Mouse (Mus musculus) midbrain, embryonic 14.5 days (tissue): ENCODE measurements around the gene Sf1. TPM values are rescaled to one million over a fixed set of nuclear protein-coding genes. Genes with fewer than 3 reads are reported as not detected.

ENCODE experiments used
- ATAC-seq: fragments of 200-750 bp; cut with Nextera tagmentation; 2 replicates; pipeline ENCODE4 v1.8.0; 2017; ENCODE audit warnings: moderate number of reproducible peaks, moderate library complexity; ENCODE audit not compliant: low FRiP score, low TSS enrichment
- DNase-seq: peaks from one replicate; pipeline ENCODE4 v3.0.0-alpha.2; 2015
- H3K27ac ChIP-seq: fragments of 300-500 bp; sonication (generic); replicated peaks from 2 replicates; pipeline ENCODE4 v1.5.1; 2014; ENCODE audit warnings: mild to moderate bottlenecking, low read depth, low read length, moderate library complexity
- H3K27me3 ChIP-seq: fragments of 300-500 bp; sonication (generic); 2 replicates; pipeline ENCODE4 v1.6.1; 2014; ENCODE audit warnings: low read length, control low read depth, mixed read lengths; ENCODE audit not compliant: control insufficient read depth, insufficient read depth
- H3K36me3 ChIP-seq: fragments of 300-500 bp; sonication (generic); 2 replicates; pipeline ENCODE4 v1.6.1; 2014; ENCODE audit warnings: low read length, control low read depth; ENCODE audit not compliant: control insufficient read depth, insufficient read depth
- H3K4me1 ChIP-seq: fragments of 300-500 bp; sonication (generic); 2 replicates; pipeline ENCODE4 v1.6.1; 2014; ENCODE audit warnings: mild to moderate bottlenecking, antibody characterized with exemption, low read length, control low read depth; ENCODE audit not compliant: control insufficient read depth, insufficient read depth
- H3K4me2 ChIP-seq: fragments of 300-500 bp; sonication (generic); 2 replicates; pipeline ENCODE4 v1.6.1; 2014; ENCODE audit warnings: mild to moderate bottlenecking, low read length, moderate library complexity
- H3K4me3 ChIP-seq: fragments of 300-500 bp; sonication (generic); replicated peaks from 2 replicates; pipeline ENCODE4 v1.5.1; 2014; ENCODE audit warnings: low read depth, low read length
- H3K9ac ChIP-seq: fragments of 300-500 bp; sonication (generic); replicated peaks from 2 replicates; pipeline ENCODE4 v1.6.1; 2014; ENCODE audit warnings: mild to moderate bottlenecking, low read length, moderate library complexity
- H3K9me3 ChIP-seq: fragments of 300-500 bp; sonication (generic); 2 replicates; pipeline ENCODE4 v1.6.1; 2016; ENCODE audit warnings: low read length, control low read depth, mixed read lengths; ENCODE audit not compliant: control insufficient read depth
- WGBS: fragments of 180-500 bp; shearing (Covaris S2); extraction: QIAGEN DNeasy Blood & Tissue Kit; methylation state at CpG from one replicate; pipeline ENCODE4 v1.1.7; 2014; 5-methylcytosine and 5-hydroxymethylcytosine counted together
- polyA plus RNA-seq: library from polyadenylated mRNA; unstranded; fragments of >200 nt; fragmentation: Nextera tagmentation; extraction: Ambion mirVana; gene quantifications from 2 replicates; pipeline ENCODE4 v1.2.1, GENCODE M21; 2014

The Sf1 gene
- polyA plus RNA-seq, 1 experiment from 2014 or later: 125 TPM

- Histone ChIP-seq H3K4me1 (peaks cover 22% of the 10 kb centered on the region), H3K4me3 (no peak overlapping the region), H3K9me3 (no peaks in the 10 kb centered on the region), H3K9ac (no peak overlapping the region; the same call in 1 of the 2 replicates), H3K36me3 (no peaks in the 10 kb centered on the region), H3K4me2 (no peak overlapping the region), H3K27me3 (peaks cover 12% of the 10 kb centered on the region; the same call in 1 of the 2 replicates), H3K27ac (no peak overlapping the region)
- DNase-seq (no peak), ATAC-seq (no peak)
- 81% methylated on average over 10 of the region's 10 CpGs for WGBS
Measured at GRCm38 (mm10) chr19:6403869-6404268, 40.4 kb downstream of the Sf1 start.

- Histone ChIP-seq H3K27me3 (peaks cover 9% of the 10 kb centered on the region; the same call in 1 of the 2 replicates), H3K4me2 (no peak overlapping the region), H3K9ac (no peak overlapping the region), H3K36me3 (no peaks in the 10 kb centered on the region), H3K4me3 (no peak overlapping the region), H3K27ac (no peak overlapping the region), H3K4me1 (peaks cover 12% of the 10 kb centered on the region; the same call in 1 of the 2 replicates), H3K9me3 (no peaks in the 10 kb centered on the region)
- ATAC-seq: no peak
- WGBS: 51% methylated on average over 10 of the region's 10 CpGs
- no peak for DNase-seq
Measured at GRCm38 (mm10) chr19:6405433-6405832, 41.9 kb downstream of the Sf1 start.

GRCm38 (mm10) chr19:6407109-6407508 is 43.6 kb downstream of the Sf1 start:
- 72% methylated on average over 8 of the region's 8 CpGs for WGBS
- H3K36me3 ChIP-seq: no peaks in the 10 kb centered on the region
- no peak for ATAC-seq
- no peak for DNase-seq
- no peak overlapping the region for H3K27ac ChIP-seq
- H3K9me3 ChIP-seq: no peaks in the 10 kb centered on the region
- H3K4me3 ChIP-seq: no peak overlapping the region
- no peak overlapping the region for H3K4me2 ChIP-seq
- H3K27me3 ChIP-seq: no peaks in the 10 kb centered on the region; the same call in 1 of the 2 replicates
- no peak overlapping the region for H3K9ac ChIP-seq
- no peaks in the 10 kb centered on the region for H3K4me1 ChIP-seq

GRCm38 (mm10) chr19:6407816-6408510 is 44.5 kb downstream of the Sf1 start:
- no peaks in the 10 kb centered on the region for H3K4me1 ChIP-seq
- no peak for ATAC-seq
- H3K27ac ChIP-seq: no peak overlapping the region
- no peaks in the 10 kb centered on the region for H3K9me3 ChIP-seq
- H3K4me2 ChIP-seq: no peak overlapping the region
- no peaks in the 10 kb centered on the region for H3K36me3 ChIP-seq
- H3K9ac ChIP-seq: no peak overlapping the region
- H3K27me3 ChIP-seq: no peaks in the 10 kb centered on the region
- H3K4me3 ChIP-seq: no peak overlapping the region
- DNase-seq: no peak
- WGBS: 52% methylated on average over 16 of the region's 16 CpGs

- H3K4me2 ChIP-seq: no peak overlapping the region
- H3K27me3 ChIP-seq: no peaks in the 10 kb centered on the region
- no peak overlapping the region for H3K4me3 ChIP-seq
- WGBS: 76% methylated on average over 8 of the region's 8 CpGs
- H3K27ac ChIP-seq: no peak overlapping the region
- H3K4me1 ChIP-seq: no peaks in the 10 kb centered on the region
- H3K9me3 ChIP-seq: no peaks in the 10 kb centered on the region
- H3K36me3 ChIP-seq: no peaks in the 10 kb centered on the region
- no peak overlapping the region for H3K9ac ChIP-seq
- no peak for DNase-seq
- ATAC-seq: no peak
Measured at GRCm38 (mm10) chr19:6408749-6409148, 45.3 kb downstream of the Sf1 start.

GRCm38 (mm10) chr19:6409176-6409575 is 45.7 kb downstream of the Sf1 start:
- 83% methylated on average over 5 of the region's 5 CpGs for WGBS
- H3K4me1 ChIP-seq: no peaks in the 10 kb centered on the region
- H3K4me2 ChIP-seq: no peak overlapping the region
- no peak overlapping the region for H3K27ac ChIP-seq
- H3K36me3 ChIP-seq: no peaks in the 10 kb centered on the region
- H3K4me3 ChIP-seq: no peak overlapping the region
- ATAC-seq (no peak), DNase-seq (no peak)
- H3K9ac ChIP-seq: no peak overlapping the region
- H3K9me3 ChIP-seq: no peaks in the 10 kb centered on the region
- no peaks in the 10 kb centered on the region for H3K27me3 ChIP-seq

GRCm38 (mm10) chr19:6409936-6410335 is 46.4 kb downstream of the Sf1 start:
- H3K9me3 ChIP-seq: no peaks in the 10 kb centered on the region
- 88% methylated on average over 5 of the region's 5 CpGs for WGBS
- H3K4me2 ChIP-seq: no peak overlapping the region
- ATAC-seq: no peak
- no peak overlapping the region for H3K27ac ChIP-seq
- no peak for DNase-seq
- H3K36me3 ChIP-seq: no peaks in the 10 kb centered on the region
- no peak overlapping the region for H3K9ac ChIP-seq
- H3K4me3 ChIP-seq: no peak overlapping the region
- H3K4me1 ChIP-seq: no peaks in the 10 kb centered on the region; the same call in 1 of the 2 replicates
- no peaks in the 10 kb centered on the region for H3K27me3 ChIP-seq

GRCm38 (mm10) chr19:6412798-6413197 is 49.3 kb downstream of the Sf1 start:
- ATAC-seq: no peak
- H3K36me3 ChIP-seq: no peaks in the 10 kb centered on the region
- DNase-seq: no peak
- H3K9me3 ChIP-seq: no peaks in the 10 kb centered on the region
- no peak overlapping the region for H3K9ac ChIP-seq
- 68% methylated on average over 14 of the region's 14 CpGs for WGBS
- no peak overlapping the region for H3K4me2 ChIP-seq
- no peaks in the 10 kb centered on the region for H3K27me3 ChIP-seq
- no peak overlapping the region for H3K27ac ChIP-seq
- peaks cover 28% of the 10 kb centered on the region for H3K4me1 ChIP-seq
- H3K4me3 ChIP-seq: no peak overlapping the region

- no peaks in the 10 kb centered on the region for H3K27me3 ChIP-seq
- ATAC-seq (no peak), DNase-seq (peak; percentile 35)
- no peak overlapping the region for H3K4me3 ChIP-seq
- WGBS: 22% methylated on average over 6 of the region's 6 CpGs
- H3K27ac ChIP-seq: peak overlapping the region; percentile 84
- peaks cover 38% of the 10 kb centered on the region for H3K4me1 ChIP-seq
- peak overlapping the region; percentile 3 for H3K4me2 ChIP-seq
- H3K9ac ChIP-seq: peak overlapping the region; percentile 36; the same call in 1 of the 2 replicates
- no peaks in the 10 kb centered on the region for H3K9me3 ChIP-seq
- no peaks in the 10 kb centered on the region for H3K36me3 ChIP-seq
Measured at GRCm38 (mm10) chr19:6415454-6415853, 52.0 kb downstream of the Sf1 start.
